Mouse (Mus musculus) liver, embryonic 14.5 days (tissue): Measurements from ENCODE around the gene Mocs2.

Experiments used
- CTCF ChIP-seq: IDR thresholded peaks from 2 replicates; pipeline ENCODE4 v1.5.1; 2016; ENCODE audit warnings: antibody characterized with exemption, low read depth, control low read depth
- EP300 ChIP-seq: IDR thresholded peaks from 2 replicates; pipeline ENCODE4 v1.6.1; 2016; ENCODE audit warnings: antibody characterized with exemption, low read depth

GRCm38 (mm10) chr13:114852264-114853111 is 34.5 kb downstream of the Mocs2 start:
- TF ChIP-seq CTCF (no peak), EP300 (no peak)
